Mouse (Mus musculus): ENCODE measurements at regions not wholly inside any gene's neighbourhood (a gene's known extent, or its start where the extent isn't known, plus 50 kb on each side); places are given as distances from the start of the nearest gene placed in this dataset.
A peak's percentile ranks its signal among the peaks of the same experiment; 100 is the strongest.

DNA sequence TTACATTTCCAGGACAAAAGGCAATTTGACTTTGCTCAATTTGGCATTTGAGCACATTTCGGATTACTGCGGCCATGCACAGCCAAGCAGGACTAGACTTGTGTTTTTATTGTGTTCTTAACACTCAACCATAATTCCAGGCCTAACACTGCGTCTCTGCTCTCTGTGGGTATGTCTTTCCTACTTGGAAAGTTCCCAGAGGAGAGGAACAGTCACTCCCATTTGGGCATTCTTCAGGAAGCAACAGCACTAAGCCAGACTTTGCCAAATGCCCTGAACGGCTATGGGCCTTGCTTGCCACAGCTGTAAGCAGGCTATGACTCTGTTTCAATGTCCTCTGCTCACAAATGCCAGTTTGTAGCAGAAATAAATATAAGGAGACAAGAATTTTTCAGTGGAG lies 56.5 kb upstream of the Pdk3 start:
- ATAC-seq (ENCODE audit: low FRiP score), result no peak
- no peak overlapping the region for H3K4me3 ChIP-seq (replicated peaks; ENCODE audit: low read length)
- no peaks in the 10 kb centered on the region for H3K36me3 ChIP-seq (replicated peaks; ENCODE audit: control insufficient read depth, insufficient read depth)
- H3K9ac ChIP-seq, result no peak overlapping the region
- no peaks in the 10 kb centered on the region for H3K9me3 ChIP-seq (ENCODE audit: control insufficient read depth, low read length)
- H3K27me3 ChIP-seq (ENCODE audit: control insufficient read depth, insufficient read depth, low read length), result no peaks in the 10 kb centered on the region; the same call in 1 of the 2 replicates
- no peak overlapping the region for H3K27ac ChIP-seq
- WGBS, result 81% methylated on average over 4 of the region's 4 CpGs
- H3K4me1 ChIP-seq (replicated peaks; ENCODE audit: control insufficient read depth, insufficient read depth, low read length), result no peaks in the 10 kb centered on the region
- H3K4me2 ChIP-seq (replicated peaks), result no peak overlapping the region
- DNase-seq (ENCODE audit: low spot score), result no peak

- H3K9ac ChIP-seq, result no peak overlapping the region
- H3K4me2 ChIP-seq (replicated peaks), result peak overlapping the region; percentile 45
- H3K27ac ChIP-seq, result no peak overlapping the region
- DNase-seq (ENCODE audit: low spot score) (no peak), ATAC-seq (ENCODE audit: low FRiP score) (peak; percentile 46; the same call in 1 of the 2 replicates)
- H3K27me3 ChIP-seq (ENCODE audit: control insufficient read depth, insufficient read depth, low read length), result no peaks in the 10 kb centered on the region; the same call in 1 of the 2 replicates
- WGBS, result 70% methylated on average over 8 of the region's 8 CpGs
- H3K36me3 ChIP-seq (replicated peaks; ENCODE audit: control insufficient read depth, insufficient read depth), result no peaks in the 10 kb centered on the region
- no peaks in the 10 kb centered on the region for H3K4me1 ChIP-seq (replicated peaks; ENCODE audit: control insufficient read depth, insufficient read depth, low read length)
- H3K9me3 ChIP-seq (ENCODE audit: control insufficient read depth, low read length), result no peaks in the 10 kb centered on the region
- H3K4me3 ChIP-seq (replicated peaks; ENCODE audit: low read length), result peak overlapping the region; percentile 25; the same call in 1 of the 2 replicates
Measured at GRCm38 (mm10) chrX:93888966-93889365, 57.0 kb upstream of the Pdk3 start.

GRCm38 (mm10) chrX:93889394-93890042 lies 57.5 kb upstream of the Pdk3 start:
- no peaks in the 10 kb centered on the region for H3K4me1 ChIP-seq (replicated peaks; ENCODE audit: control insufficient read depth, insufficient read depth, low read length)
- H3K36me3 ChIP-seq (replicated peaks; ENCODE audit: control insufficient read depth, insufficient read depth), result no peaks in the 10 kb centered on the region
- ATAC-seq (ENCODE audit: low FRiP score) (peak; percentile 82; the same call in 1 of the 2 replicates), DNase-seq (ENCODE audit: low spot score) (peak; percentile 87)
- H3K9ac ChIP-seq, result 0 out of 2 replicates have a peak overlapping the region, but pooled peaks have one; percentile 16
- peak overlapping the region; percentile 45 for H3K4me2 ChIP-seq (replicated peaks)
- 42% methylated on average over 13 of the region's 13 CpGs for WGBS
- H3K27me3 ChIP-seq (ENCODE audit: control insufficient read depth, insufficient read depth, low read length), result no peaks in the 10 kb centered on the region; the same call in 1 of the 2 replicates
- H3K27ac ChIP-seq, result no peak overlapping the region
- H3K9me3 ChIP-seq (ENCODE audit: control insufficient read depth, low read length), result no peaks in the 10 kb centered on the region
- peak overlapping the region; percentile 25 for H3K4me3 ChIP-seq (replicated peaks; ENCODE audit: low read length)

GRCm38 (mm10) chrX:93896838-93897820 lies 65.1 kb upstream of the Pdk3 start:
- DNase-seq (ENCODE audit: low spot score) (no peak), ATAC-seq (ENCODE audit: low FRiP score) (no peak)
- no peaks in the 10 kb centered on the region for H3K4me1 ChIP-seq (replicated peaks; ENCODE audit: control insufficient read depth, insufficient read depth, low read length)
- no peak overlapping the region for H3K9ac ChIP-seq
- no peaks in the 10 kb centered on the region for H3K9me3 ChIP-seq (ENCODE audit: control insufficient read depth, low read length)
- H3K4me2 ChIP-seq (replicated peaks), result no peak overlapping the region
- H3K36me3 ChIP-seq (replicated peaks; ENCODE audit: control insufficient read depth, insufficient read depth), result no peaks in the 10 kb centered on the region
- no peak overlapping the region for H3K27ac ChIP-seq
- H3K4me3 ChIP-seq (replicated peaks; ENCODE audit: low read length), result no peak overlapping the region
- no peaks in the 10 kb centered on the region; the same call in 1 of the 2 replicates for H3K27me3 ChIP-seq (ENCODE audit: control insufficient read depth, insufficient read depth, low read length)
- 88% methylated on average over 5 of the region's 5 CpGs for WGBS

DNA sequence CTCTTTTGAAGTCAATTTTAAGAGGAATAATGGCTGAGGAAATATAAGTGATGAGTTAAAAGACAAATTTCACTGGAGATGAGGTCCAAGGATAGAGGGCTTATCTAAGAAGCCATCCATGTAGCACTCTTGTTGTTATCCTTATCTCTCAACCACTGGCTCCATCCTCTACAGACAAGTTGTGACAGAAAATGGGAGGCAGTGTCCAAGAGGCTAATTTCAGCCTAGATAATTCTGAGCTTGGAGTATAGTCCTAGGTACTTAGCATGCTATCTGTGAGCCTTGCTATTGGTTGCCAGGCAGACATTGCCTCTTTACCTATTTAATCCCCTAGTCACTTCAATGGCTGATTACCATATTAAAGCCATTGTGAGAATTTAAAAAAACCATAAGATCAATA lies 65.2 kb upstream of the AU015836 start:
- H3K27ac ChIP-seq, result no peak overlapping the region
- no peaks in the 10 kb centered on the region for H3K4me1 ChIP-seq (replicated peaks; ENCODE audit: control insufficient read depth, insufficient read depth, low read length)
- no peak overlapping the region for H3K4me2 ChIP-seq (replicated peaks)
- DNase-seq (ENCODE audit: low spot score) (no peak), ATAC-seq (ENCODE audit: low FRiP score) (no peak)
- H3K27me3 ChIP-seq (ENCODE audit: control insufficient read depth, insufficient read depth, low read length), result peaks cover 3% of the 10 kb centered on the region; the same call in 1 of the 2 replicates
- no peak overlapping the region for H3K9ac ChIP-seq
- H3K4me3 ChIP-seq (replicated peaks; ENCODE audit: low read length), result no peak overlapping the region
- H3K9me3 ChIP-seq (ENCODE audit: control insufficient read depth, low read length), result no peaks in the 10 kb centered on the region
- no peaks in the 10 kb centered on the region for H3K36me3 ChIP-seq (replicated peaks; ENCODE audit: control insufficient read depth, insufficient read depth)

- no peak for DNase-seq (ENCODE audit: low spot score)
- H3K4me2 ChIP-seq (replicated peaks), result no peak overlapping the region
- H3K27me3 ChIP-seq (ENCODE audit: control insufficient read depth, insufficient read depth, low read length), result peaks cover 3% of the 10 kb centered on the region; the same call in 1 of the 2 replicates
- H3K36me3 ChIP-seq (replicated peaks; ENCODE audit: control insufficient read depth, insufficient read depth), result no peaks in the 10 kb centered on the region
- H3K9ac ChIP-seq, result no peak overlapping the region
- ATAC-seq (ENCODE audit: low FRiP score), result no peak
- H3K4me1 ChIP-seq (replicated peaks; ENCODE audit: control insufficient read depth, insufficient read depth, low read length), result no peaks in the 10 kb centered on the region
- no peaks in the 10 kb centered on the region for H3K9me3 ChIP-seq (ENCODE audit: control insufficient read depth, low read length)
- H3K27ac ChIP-seq, result no peak overlapping the region
- no peak overlapping the region for H3K4me3 ChIP-seq (replicated peaks; ENCODE audit: low read length)
- 90% methylated on average over 5 of the region's 5 CpGs for WGBS
Measured at GRCm38 (mm10) chrX:93905531-93905930, 62.9 kb upstream of the AU015836 start.

- peak overlapping the region; percentile 42; the same call in 1 of the 2 replicates for H3K9ac ChIP-seq
Measured at GRCm38 (mm10) chrX:93911087-93911840, 57.2 kb upstream of the AU015836 start.

GRCm38 (mm10) chrX:93915548-93915947 lies 52.9 kb upstream of the AU015836 start:
- no peak overlapping the region for H3K27ac ChIP-seq
- H3K9me3 ChIP-seq (ENCODE audit: control insufficient read depth, low read length), result no peaks in the 10 kb centered on the region
- H3K36me3 ChIP-seq (replicated peaks; ENCODE audit: control insufficient read depth, insufficient read depth), result no peaks in the 10 kb centered on the region
- H3K4me3 ChIP-seq (replicated peaks; ENCODE audit: low read length), result no peak overlapping the region
- no peak for DNase-seq (ENCODE audit: low spot score)
- no peaks in the 10 kb centered on the region for H3K4me1 ChIP-seq (replicated peaks; ENCODE audit: control insufficient read depth, insufficient read depth, low read length)
- ATAC-seq (ENCODE audit: low FRiP score), result no peak
- H3K27me3 ChIP-seq (ENCODE audit: control insufficient read depth, insufficient read depth, low read length), result no peaks in the 10 kb centered on the region
- H3K9ac ChIP-seq, result no peak overlapping the region
- no peak overlapping the region for H3K4me2 ChIP-seq (replicated peaks)

More at GRCm38 (mm10) chrX:93911087-93911840, 57.2 kb upstream of the AU015836 start:
- DNase-seq (ENCODE audit: low spot score), result peak; percentile 60
- H3K36me3 ChIP-seq (replicated peaks; ENCODE audit: control insufficient read depth, insufficient read depth), result no peaks in the 10 kb centered on the region
- peak overlapping the region; percentile 51 for H3K4me2 ChIP-seq (replicated peaks)
- H3K9me3 ChIP-seq (ENCODE audit: control insufficient read depth, low read length), result no peaks in the 10 kb centered on the region
- WGBS, result 29% methylated on average over 21 of the region's 21 CpGs
- ATAC-seq (ENCODE audit: low FRiP score), result peak; percentile 74; the same call in 1 of the 2 replicates
- peak overlapping the region; percentile 26; the same call in 1 of the 2 replicates for H3K4me3 ChIP-seq (replicated peaks; ENCODE audit: low read length)
- no peaks in the 10 kb centered on the region for H3K4me1 ChIP-seq (replicated peaks; ENCODE audit: control insufficient read depth, insufficient read depth, low read length)
- H3K27ac ChIP-seq, result no peak overlapping the region
- H3K27me3 ChIP-seq (ENCODE audit: control insufficient read depth, insufficient read depth, low read length), result no peaks in the 10 kb centered on the region
